Mouse (Mus musculus): ENCODE results near the gene Cbfa2t2.

GRCm38 (mm10) chr2:154569836-154570286, 133.6 kb downstream of the Cbfa2t2 start, which contains the start of gene E2f1:
- no peak for TF ChIP-seq CTCF (conservative IDR thresholded peaks at IDR 0.05; ENCODE audit: insufficient read depth, insufficient read length, low read depth, low read length)
- TF ChIP-seq POLR2A (IDR thresholded peaks at IDR 0.05; ENCODE audit: low read depth, low read length) = no peak
